Mouse (Mus musculus) testis, adult 2 months (tissue): Measurements from ENCODE around the gene Auts2.

Experiments
- CTCF ChIP-seq: fragments of 200-500 bp; IDR thresholded peaks from 2 replicates; pipeline ENCODE4 v1.5.1; 2012; ENCODE audit warnings: low read depth, mild to moderate bottlenecking, inconsistent platforms, low read length, moderate library complexity; ENCODE audit not compliant: control insufficient read depth, insufficient read depth, insufficient replicate concordance
- POLR2A ChIP-seq: fragments of 200-500 bp; IDR thresholded peaks from 2 replicates; pipeline ENCODE4 v1.6.1; 2012; ENCODE audit warnings: low read depth, mild to moderate bottlenecking, inconsistent platforms, low read length, moderate library complexity; ENCODE audit not compliant: control insufficient read depth

GRCm38 (mm10) chr5:131498865-131499264 is 1044.3 kb downstream of the Auts2 start:
- TF ChIP-seq POLR2A (no peak), CTCF (no peak)
